Mouse (Mus musculus): ENCODE data around the gene Phf3. TPM values are rescaled to one million over a fixed set of nuclear protein-coding genes. Genes with fewer than 3 reads are reported as not detected.

Phf3 gene
- total and polyA plus RNA-seq, 2 experiments from 2014 or later = 31.6 to 40.9 TPM

GRCm38 (mm10) chr1:30872836-30873540 lies 733 bp downstream of the Phf3 start:
- Histone ChIP-seq H3K4me3 (ENCODE audit: low read length) (peak overlapping the region; percentile 89), H3K27me3 (ENCODE audit: insufficient read depth, low read length) (no peaks in the 10 kb centered on the region), H3K9ac (replicated peaks; ENCODE audit: low read length) (peak overlapping the region; percentile 91), H3K4me2 (ENCODE audit: low read depth, low read length) (peak overlapping the region; percentile 60), H3K27ac (peak overlapping the region; percentile 98), H3K36me3 (ENCODE audit: insufficient read depth, low read length) (no peaks in the 10 kb centered on the region), H3K4me1 (ENCODE audit: insufficient read depth, low read length) (peaks cover 4% of the 10 kb centered on the region; the same call in 1 of the 2 replicates), H3K9me3 (ENCODE audit: low read length) (no peaks in the 10 kb centered on the region)
- ATAC-seq (peak; percentile 76), DNase-seq (ENCODE audit: low spot score) (peak; percentile 62)
- no peak for TF ChIP-seq CTCF (IDR thresholded peaks at IDR 0.05; ENCODE audit: low read depth)
- 1% methylated on average over 65 of the region's 79 CpGs for WGBS

DNA sequence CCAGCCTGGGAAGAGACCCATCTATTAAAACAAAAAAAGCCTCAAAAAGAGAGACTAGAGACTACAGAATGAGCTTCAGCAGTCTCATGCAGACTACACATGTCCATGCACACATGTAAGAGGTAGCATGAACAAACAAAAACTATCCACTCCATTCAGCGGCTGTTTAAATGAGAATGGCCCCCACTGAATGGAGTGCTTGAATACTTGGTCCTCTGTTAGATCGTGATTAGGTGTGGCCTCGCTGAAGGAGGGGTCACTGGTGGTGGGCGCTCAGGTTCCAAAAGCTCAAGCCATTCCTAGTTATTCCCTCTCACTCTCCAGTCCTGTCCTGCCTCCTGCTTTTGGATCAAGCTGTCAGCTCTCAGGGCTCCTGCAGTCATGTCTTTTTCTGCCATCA lies 5.9 kb downstream of the Phf3 start:
- H3K27me3 ChIP-seq (ENCODE audit: insufficient read depth, low read length) = no peaks in the 10 kb centered on the region
- no peaks in the 10 kb centered on the region for H3K36me3 ChIP-seq (ENCODE audit: insufficient read depth, low read length)
- H3K9ac ChIP-seq (replicated peaks; ENCODE audit: low read length) = no peak overlapping the region
- no peak for DNase-seq (ENCODE audit: low spot score)
- no peak for TF ChIP-seq CTCF (IDR thresholded peaks at IDR 0.05; ENCODE audit: low read depth)
- no peak overlapping the region for H3K27ac ChIP-seq
- H3K4me3 ChIP-seq (ENCODE audit: low read length) = no peak overlapping the region
- ATAC-seq = no peak
- 83% methylated on average over 4 of the region's 4 CpGs for WGBS
- H3K4me2 ChIP-seq (ENCODE audit: low read depth, low read length) = no peak overlapping the region
- no peaks in the 10 kb centered on the region for H3K9me3 ChIP-seq (ENCODE audit: low read length)
- H3K4me1 ChIP-seq (ENCODE audit: insufficient read depth, low read length) = peaks cover 4% of the 10 kb centered on the region; the same call in 1 of the 2 replicates

DNA sequence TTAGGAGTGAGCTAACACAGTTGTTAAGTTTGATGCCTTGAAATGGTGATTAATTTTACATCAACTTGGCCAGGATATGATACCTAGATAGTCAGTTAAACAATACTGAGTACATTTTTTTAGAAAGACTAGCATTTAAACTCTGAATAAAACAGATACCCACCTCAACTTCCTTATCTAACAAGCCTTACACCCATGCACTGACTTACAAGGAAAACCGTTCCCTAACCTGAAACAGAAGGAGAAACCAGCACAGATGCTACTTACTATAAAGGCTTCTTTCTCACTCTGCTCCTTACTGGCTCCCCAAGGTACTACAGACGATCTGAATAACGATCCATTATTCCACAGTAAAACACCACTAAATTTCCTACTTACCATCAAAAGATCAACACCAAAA lies 21.2 kb downstream of the Phf3 start:
- no peak for TF ChIP-seq CTCF (IDR thresholded peaks at IDR 0.05; ENCODE audit: low read depth)
- no peak for ATAC-seq
- H3K4me3 ChIP-seq (ENCODE audit: low read length) = no peak overlapping the region
- H3K27ac ChIP-seq = no peak overlapping the region
- no peaks in the 10 kb centered on the region for H3K9me3 ChIP-seq (ENCODE audit: low read length)
- no peak for DNase-seq (ENCODE audit: low spot score)
- no peaks in the 10 kb centered on the region for H3K27me3 ChIP-seq (ENCODE audit: insufficient read depth, low read length)
- no peak overlapping the region for H3K9ac ChIP-seq (replicated peaks; ENCODE audit: low read length)
- 78% methylated on average over 3 of the region's 3 CpGs for WGBS
- H3K36me3 ChIP-seq (ENCODE audit: insufficient read depth, low read length) = no peaks in the 10 kb centered on the region
- H3K4me1 ChIP-seq (ENCODE audit: insufficient read depth, low read length) = no peaks in the 10 kb centered on the region
- H3K4me2 ChIP-seq (ENCODE audit: low read depth, low read length) = no peak overlapping the region

DNA sequence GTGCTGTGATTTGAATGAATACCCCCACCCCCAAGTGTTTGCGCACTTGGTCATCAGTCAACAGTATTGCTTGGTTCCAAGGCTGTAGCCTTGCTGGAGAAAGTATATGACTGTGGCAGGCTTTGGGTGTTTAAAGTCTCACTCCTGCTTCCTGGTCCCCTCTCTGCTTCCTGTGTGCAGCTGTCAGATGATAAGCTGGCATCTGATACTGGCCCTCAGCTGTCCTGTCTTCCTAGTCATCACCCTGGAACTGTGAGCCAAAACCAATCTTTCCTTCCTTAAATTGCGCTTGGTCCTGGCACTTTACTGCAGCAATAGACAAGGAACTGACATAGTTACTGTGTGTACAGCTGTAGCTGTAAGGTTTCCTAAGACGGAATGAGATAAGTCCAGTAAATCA lies 21.8 kb downstream of the Phf3 start:
- no peaks in the 10 kb centered on the region for H3K4me1 ChIP-seq (ENCODE audit: insufficient read depth, low read length)
- ATAC-seq (no peak), DNase-seq (ENCODE audit: low spot score) (no peak)

DNA sequence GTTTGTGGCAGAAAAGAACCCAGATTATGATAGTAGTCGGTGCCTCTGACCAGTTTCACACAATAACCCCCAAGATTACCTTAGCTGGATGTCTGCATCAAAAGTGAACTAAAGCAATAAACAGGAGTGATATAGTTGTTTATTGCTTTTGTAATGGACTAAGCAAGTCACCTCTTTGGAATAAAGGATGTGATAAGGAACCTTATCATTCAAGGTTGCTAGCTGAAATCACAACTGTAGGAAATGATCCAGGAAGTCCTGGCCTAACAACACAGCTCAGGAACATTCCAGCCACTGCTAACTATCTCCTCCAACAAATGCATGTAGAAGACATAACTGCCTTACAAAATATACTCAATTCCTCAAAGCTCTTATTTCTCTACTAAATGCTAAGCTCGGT lies 22.8 kb downstream of the Phf3 start:
- Histone ChIP-seq H3K27me3 (ENCODE audit: insufficient read depth, low read length) (no peaks in the 10 kb centered on the region), H3K4me3 (ENCODE audit: low read length) (no peak overlapping the region), H3K4me2 (ENCODE audit: low read depth, low read length) (no peak overlapping the region), H3K36me3 (ENCODE audit: insufficient read depth, low read length) (no peaks in the 10 kb centered on the region), H3K27ac (no peak overlapping the region), H3K9ac (replicated peaks; ENCODE audit: low read length) (no peak overlapping the region), H3K4me1 (ENCODE audit: insufficient read depth, low read length) (no peaks in the 10 kb centered on the region), H3K9me3 (ENCODE audit: low read length) (no peaks in the 10 kb centered on the region)
- DNase-seq (ENCODE audit: low spot score) = no peak
- no peak for ATAC-seq
- 92% methylated on average over 2 of the region's 2 CpGs for WGBS
- no peak for TF ChIP-seq CTCF (IDR thresholded peaks at IDR 0.05; ENCODE audit: low read depth)

More for the DNA sequence above, 21.8 kb downstream of the Phf3 start:
- Histone ChIP-seq H3K36me3 (ENCODE audit: insufficient read depth, low read length) (no peaks in the 10 kb centered on the region), H3K9me3 (ENCODE audit: low read length) (no peaks in the 10 kb centered on the region), H3K27ac (no peak overlapping the region), H3K4me3 (ENCODE audit: low read length) (no peak overlapping the region), H3K4me2 (ENCODE audit: low read depth, low read length) (no peak overlapping the region), H3K9ac (replicated peaks; ENCODE audit: low read length) (no peak overlapping the region), H3K27me3 (ENCODE audit: insufficient read depth, low read length) (no peaks in the 10 kb centered on the region)
- TF ChIP-seq CTCF (IDR thresholded peaks at IDR 0.05; ENCODE audit: low read depth) = no peak
- 94% methylated on average over 3 of the region's 3 CpGs for WGBS

DNA sequence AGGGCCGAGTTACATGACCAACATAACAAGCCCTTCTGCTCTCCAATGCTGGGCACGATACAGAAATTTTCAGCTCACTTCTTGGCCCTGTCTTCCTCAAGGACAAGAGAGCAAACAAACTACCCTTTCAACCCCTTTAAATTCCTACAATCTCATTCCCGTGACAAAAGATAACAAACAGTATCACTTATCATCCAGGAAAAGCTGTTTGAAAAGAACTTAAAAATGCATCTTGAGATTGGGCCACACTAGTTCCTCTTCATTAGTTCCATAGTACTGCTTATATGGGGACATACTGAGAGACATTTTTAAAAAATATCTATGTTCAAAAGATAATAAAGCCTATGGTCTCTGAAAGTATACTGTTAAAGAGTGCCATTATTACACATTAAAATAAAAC lies 23.8 kb downstream of the Phf3 start:
- no peak overlapping the region for H3K4me3 ChIP-seq (ENCODE audit: low read length)
- no peak overlapping the region for H3K4me2 ChIP-seq (ENCODE audit: low read depth, low read length)
- DNase-seq (ENCODE audit: low spot score) = no peak
- no peak overlapping the region for H3K9ac ChIP-seq (replicated peaks; ENCODE audit: low read length)
- no peaks in the 10 kb centered on the region for H3K27me3 ChIP-seq (ENCODE audit: insufficient read depth, low read length)
- H3K4me1 ChIP-seq (ENCODE audit: insufficient read depth, low read length) = no peaks in the 10 kb centered on the region
- 88% methylated on average over 3 of the region's 3 CpGs for WGBS
- no peaks in the 10 kb centered on the region for H3K36me3 ChIP-seq (ENCODE audit: insufficient read depth, low read length)
- no peak for TF ChIP-seq CTCF (IDR thresholded peaks at IDR 0.05; ENCODE audit: low read depth)
- no peaks in the 10 kb centered on the region for H3K9me3 ChIP-seq (ENCODE audit: low read length)
- ATAC-seq = no peak
- no peak overlapping the region for H3K27ac ChIP-seq

DNA sequence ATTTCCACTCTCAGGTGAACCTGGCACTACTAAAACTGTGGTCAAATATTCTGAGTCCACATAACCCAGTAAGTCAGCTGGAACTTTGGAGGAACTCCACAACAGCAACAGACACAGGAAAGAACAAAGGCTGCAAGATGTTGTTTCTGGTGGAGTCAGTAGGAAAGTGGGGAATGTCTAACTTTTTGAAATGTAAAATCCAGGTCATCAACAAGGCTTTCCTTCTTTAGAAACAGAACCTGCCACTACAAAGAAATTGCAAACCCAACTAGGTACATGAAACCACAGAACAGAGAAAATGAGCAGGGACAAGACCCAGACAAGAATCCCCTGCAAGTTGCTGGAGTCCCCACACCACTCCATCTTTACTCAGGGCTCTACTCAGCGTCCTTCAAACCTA lies 26.0 kb downstream of the Phf3 start:
- DNase-seq (ENCODE audit: low spot score) (no peak), ATAC-seq (no peak)
- H3K9me3 ChIP-seq (ENCODE audit: low read length) = no peaks in the 10 kb centered on the region
- TF ChIP-seq CTCF (IDR thresholded peaks at IDR 0.05; ENCODE audit: low read depth) = no peak
- H3K4me3 ChIP-seq (ENCODE audit: low read length) = no peak overlapping the region
- no peaks in the 10 kb centered on the region for H3K27me3 ChIP-seq (ENCODE audit: insufficient read depth, low read length)
- 78% methylated on average over 1 of the region's 1 CpGs for WGBS
- no peak overlapping the region for H3K27ac ChIP-seq
- H3K36me3 ChIP-seq (ENCODE audit: insufficient read depth, low read length) = no peaks in the 10 kb centered on the region
- H3K9ac ChIP-seq (replicated peaks; ENCODE audit: low read length) = no peak overlapping the region
- H3K4me2 ChIP-seq (ENCODE audit: low read depth, low read length) = no peak overlapping the region
- no peaks in the 10 kb centered on the region for H3K4me1 ChIP-seq (ENCODE audit: insufficient read depth, low read length)

All from hindbrain, postnatal 0 days (tissue).